Mouse (Mus musculus): ENCODE measurements around the gene Plscr3. TPM values are rescaled to one million over a fixed set of nuclear protein-coding genes. Genes with fewer than 3 reads are reported as not detected.
A peak's percentile ranks its signal among the peaks of the same experiment; 100 is the strongest.

Plscr3 gene
- total RNA-seq (2014; fragmentation: Nextera tagmentation) (108 and 109 TPM in 2 replicates), total RNA-seq (2017) (24.9 and 25.2 TPM in 2 replicates)

DNA sequence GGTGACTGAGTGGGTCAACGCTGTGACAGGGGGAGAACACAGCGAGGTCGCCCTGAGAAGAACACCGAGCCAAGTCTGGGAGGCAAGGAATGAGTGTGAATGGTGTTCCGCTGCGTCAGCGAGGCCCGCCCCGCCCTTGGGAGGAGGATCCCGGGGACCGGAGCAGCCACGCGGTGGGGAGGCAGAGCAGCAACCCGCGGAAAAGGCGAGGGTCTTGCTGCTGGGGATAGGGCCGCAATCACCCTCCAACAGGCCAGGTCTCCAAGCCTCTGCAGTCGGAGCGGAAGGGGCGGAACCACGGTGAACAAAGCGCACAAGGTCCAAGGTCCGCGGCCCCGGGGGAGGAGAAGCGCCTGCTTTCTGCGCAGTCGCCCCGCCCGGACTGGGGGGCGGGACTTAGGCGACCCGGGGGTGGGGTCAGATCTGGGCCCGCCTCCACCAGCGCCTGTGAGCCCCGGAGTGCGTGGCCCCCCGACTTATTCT, at the start of gene Plscr3:
Gene Plscr3 (plus strand): TSS at position 179 of the 483 bp plus-strand sequence.
- ATAC-seq (replicated peaks; ENCODE audit: poor library complexity, severe bottlenecking) = peak; percentile 79

DNA sequence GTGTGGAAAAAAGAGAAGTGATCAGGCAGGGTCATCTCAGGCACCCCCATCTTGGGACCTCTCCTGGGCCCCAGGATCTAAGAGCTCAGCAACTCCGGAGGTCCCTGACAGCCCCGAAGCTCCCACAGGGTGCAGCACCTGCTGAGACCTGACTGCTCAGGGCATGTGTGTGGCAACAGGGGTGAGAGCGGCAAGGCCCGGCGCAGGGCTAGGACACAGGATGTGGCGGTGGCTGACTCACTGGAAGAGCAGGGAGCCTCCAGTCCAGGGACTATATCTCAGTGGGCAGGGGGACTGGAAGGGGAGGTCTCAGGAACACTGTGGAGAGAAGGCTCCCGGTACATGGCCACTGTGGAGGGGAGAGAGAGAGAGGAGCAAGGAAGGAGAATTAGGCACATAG, 48.3 kb upstream of the Plscr3 start:
- ATAC-seq (replicated peaks; ENCODE audit: poor library complexity, severe bottlenecking) = no peak

DNA sequence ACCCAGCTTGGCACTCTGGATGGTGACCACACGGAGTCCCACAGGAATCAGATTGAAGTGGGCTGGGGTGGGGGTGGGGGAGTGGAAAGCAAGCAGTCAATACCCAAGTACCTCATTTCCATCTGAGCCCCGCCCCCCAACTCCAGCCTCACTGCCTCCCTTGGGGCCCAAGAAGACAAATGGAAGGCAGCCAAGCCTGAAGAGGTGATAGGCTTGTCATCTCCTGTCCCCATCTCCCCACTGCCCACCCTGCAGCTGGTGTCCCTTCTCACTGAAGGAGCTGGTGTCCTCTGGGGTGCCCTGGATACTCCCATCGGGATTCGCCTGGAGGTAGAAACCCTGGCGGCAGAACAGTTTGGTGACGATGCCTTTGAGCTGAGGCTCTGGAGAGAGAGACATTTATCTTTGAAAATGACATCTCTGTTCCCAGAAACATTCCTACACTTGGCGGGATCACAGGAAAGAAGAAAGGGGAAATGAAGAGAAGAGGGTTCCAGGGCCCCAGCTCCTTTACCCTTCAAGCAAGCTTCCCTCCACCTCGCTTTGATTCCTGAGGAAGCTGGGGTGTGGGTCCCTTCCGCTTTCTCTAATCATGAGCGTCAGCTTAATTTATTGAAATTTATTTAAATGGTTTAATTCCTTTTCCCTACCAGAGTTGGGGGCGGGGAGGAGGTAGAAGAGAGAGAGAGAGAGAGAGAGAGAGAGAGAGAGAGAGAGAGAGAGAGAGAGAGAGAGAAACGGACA, 46.6 kb upstream of the Plscr3 start:
- no peak for ATAC-seq (replicated peaks; ENCODE audit: poor library complexity, severe bottlenecking)

DNA sequence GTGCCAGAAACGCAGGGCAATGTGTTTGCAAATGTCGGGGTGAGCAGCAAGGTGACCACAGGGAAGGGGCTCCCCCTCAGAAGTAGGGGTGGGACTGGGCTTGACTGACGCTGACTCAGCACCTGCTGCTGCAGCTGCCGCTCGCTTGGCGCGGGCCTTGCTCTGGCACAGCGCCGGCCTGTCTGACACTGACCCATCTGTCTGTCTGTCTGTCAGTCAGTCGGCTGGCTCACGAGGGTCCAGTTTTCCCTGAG, 46.1 kb upstream of the Plscr3 start:
- no peak for ATAC-seq (replicated peaks; ENCODE audit: poor library complexity, severe bottlenecking)

DNA sequence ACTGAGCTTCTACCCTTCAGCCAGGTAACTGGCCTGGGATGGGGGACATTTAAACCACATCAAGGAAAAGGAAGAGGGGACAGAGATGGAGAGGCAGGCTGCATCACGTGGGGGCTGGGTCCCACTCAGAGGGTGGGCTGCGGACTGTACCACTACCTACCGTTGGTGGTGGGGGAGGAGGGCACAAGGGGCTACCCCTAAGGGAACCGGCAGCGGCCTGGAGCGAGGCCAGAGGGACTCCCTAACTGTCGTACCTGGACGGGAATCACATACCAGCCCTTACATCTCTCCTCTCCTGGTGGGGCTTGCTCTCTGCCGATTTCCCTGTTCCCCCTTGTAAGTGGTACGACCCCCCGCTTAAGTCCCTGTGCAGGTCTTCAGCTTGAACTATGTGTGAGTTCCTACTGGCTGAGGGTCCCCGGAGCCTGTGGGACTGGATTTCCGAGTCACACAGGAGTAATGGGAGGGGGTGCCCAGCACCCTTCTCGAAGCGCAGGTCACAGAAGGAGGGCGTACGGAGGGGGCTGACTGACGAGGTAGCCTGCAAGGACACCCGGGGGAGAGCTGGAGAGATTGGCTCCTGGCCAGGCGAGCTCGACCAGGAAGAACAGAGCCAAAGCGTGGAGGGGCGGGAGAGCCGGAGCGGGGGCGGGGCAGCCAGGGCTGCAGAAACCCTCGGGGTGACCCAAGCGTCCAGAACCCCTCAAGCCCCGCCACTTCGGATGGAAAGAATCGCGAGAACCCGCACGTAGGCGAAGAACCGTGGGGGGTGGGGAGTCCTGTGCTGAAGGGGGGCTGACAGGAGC, 45.6 kb upstream of the Plscr3 start:
- no peak for ATAC-seq (replicated peaks; ENCODE audit: poor library complexity, severe bottlenecking)

DNA sequence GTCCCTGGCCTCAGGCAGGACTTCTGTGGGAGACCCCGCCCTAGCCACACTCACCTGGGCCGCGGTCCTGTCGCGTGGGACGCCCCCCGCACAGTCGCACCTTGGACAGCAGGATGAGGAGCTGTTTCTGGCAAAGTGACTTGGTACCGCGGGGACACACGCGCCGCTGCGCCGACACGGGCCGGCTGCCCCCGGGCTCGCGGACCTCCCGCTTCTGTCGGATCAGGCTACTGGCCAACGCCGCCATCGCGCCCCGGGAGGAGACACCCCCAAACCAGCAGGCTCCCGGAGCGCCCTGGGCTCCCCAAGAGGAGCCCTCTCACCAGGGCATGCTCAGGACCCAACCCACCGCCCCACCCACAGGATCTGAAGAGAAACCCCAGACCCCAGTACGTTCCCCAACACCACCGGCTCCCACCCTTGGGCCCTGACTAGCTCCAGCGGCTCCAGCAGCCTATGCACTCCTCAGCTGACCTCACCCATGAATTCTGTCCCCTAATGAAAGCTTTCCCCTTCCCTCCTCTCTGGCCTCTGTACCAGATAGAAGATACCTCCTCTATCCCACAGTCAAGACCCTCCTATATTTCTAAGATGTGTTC, 44.7 kb upstream of the Plscr3 start, which contains the start of gene Fgf11:
Gene Fgf11 (minus strand): TSS at position 479 of the 599 bp plus-strand sequence.
- ATAC-seq (replicated peaks; ENCODE audit: poor library complexity, severe bottlenecking) = no peak

DNA sequence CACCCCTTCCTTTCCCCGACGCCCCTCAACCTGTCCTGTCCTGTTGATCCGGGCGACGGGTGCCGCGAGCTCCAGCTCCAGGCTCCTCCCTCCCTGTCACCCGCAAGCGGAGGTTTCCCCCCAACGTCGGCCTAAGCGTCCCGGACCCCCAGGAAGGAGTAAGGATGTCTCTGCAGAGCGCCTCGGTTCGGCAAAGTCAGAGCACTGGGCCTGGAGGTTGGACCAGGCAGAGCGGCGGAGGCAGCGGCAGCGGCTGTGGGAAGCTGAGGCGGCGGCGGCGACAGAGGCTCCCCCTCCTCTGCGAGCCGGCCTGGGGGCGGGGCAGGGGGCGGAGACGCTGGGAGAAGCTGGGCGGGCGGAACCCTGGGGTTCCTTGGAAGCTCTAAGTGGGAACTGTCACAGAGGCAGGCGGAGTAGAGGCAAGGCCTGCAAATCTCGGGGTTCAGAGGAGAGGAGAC, 43.5 kb upstream of the Plscr3 start:
- ATAC-seq (replicated peaks; ENCODE audit: poor library complexity, severe bottlenecking) = peak; percentile 62

DNA sequence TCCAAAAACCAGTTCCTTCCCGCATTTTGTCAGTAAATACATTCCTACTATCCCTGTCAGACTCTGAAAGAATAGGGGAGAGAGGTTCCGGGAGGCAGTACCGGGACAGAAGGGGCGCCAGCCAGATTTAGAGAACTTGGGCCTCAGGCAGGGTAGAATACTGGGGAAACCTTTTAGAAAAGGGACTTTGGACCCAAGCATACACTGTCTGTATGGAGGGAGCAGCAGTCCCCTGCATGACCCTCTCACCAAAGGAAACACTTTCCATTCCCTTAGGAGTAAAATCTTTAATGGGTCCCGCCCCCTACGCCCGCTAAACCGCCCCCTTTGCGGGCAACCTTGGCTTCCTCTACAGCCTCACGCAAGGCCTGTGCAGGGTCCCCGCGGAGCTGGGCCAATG, 42.8 kb upstream of the Plscr3 start:
- peak; percentile 17 for ATAC-seq (replicated peaks; ENCODE audit: poor library complexity, severe bottlenecking)

DNA sequence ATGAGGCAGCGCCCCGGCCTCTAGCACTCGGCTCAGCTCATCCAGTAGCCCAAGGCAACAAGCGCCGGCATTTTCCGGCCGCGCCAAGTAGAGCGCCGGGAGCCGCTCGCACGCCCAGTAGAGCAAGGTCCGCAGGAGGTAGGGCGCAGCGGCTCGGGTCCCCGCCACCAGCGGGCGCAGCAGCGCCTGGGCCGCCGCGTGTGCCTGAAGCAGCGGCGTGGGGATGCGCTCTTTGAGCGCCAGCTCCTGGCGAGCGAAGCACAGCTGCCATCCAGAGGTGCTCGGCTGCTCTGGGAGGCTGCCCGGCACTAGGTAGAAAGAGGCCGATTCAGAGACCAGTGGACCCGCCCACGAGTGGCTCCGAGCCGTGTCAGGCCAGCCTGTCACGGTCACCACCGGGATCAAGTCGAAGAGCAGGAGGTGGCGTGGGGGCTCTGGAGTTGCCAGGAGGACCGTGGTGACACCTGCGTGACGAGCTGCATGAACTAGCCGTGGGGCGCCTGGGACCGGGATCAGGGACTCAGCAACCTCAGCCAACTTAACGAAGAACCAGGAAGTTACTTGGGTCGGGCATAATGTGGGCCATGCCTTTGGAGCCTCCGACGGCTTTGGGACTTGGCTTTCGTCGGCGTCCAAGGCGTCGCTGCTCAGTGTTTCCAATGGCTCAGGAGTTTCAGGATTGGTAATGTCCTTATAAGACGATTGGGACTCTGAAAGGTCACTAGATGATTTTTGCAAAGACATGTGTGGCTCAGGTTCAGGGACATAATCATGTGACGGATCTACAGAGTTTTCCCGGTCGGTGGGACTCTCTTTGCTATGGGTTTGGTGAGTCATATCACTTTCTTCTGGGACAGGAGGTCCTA, 42.2 kb upstream of the Plscr3 start:
- peak; percentile 54 for ATAC-seq (replicated peaks; ENCODE audit: poor library complexity, severe bottlenecking)

DNA sequence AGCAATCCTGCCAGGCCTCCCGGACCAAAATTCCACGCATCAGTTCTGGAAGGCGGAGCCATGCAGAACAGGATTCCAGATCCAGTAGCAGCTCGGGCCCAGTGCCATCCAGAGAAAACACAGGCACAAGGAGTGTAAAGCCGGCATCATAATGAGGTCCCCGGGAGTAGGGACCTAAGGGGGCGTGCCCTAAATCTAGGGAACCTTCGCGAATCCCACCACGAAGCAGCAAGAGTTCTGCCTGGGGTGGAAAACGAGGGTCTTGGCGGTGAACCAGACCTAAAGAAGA, 41.6 kb upstream of the Plscr3 start:
- ATAC-seq (replicated peaks; ENCODE audit: poor library complexity, severe bottlenecking) = no peak

DNA sequence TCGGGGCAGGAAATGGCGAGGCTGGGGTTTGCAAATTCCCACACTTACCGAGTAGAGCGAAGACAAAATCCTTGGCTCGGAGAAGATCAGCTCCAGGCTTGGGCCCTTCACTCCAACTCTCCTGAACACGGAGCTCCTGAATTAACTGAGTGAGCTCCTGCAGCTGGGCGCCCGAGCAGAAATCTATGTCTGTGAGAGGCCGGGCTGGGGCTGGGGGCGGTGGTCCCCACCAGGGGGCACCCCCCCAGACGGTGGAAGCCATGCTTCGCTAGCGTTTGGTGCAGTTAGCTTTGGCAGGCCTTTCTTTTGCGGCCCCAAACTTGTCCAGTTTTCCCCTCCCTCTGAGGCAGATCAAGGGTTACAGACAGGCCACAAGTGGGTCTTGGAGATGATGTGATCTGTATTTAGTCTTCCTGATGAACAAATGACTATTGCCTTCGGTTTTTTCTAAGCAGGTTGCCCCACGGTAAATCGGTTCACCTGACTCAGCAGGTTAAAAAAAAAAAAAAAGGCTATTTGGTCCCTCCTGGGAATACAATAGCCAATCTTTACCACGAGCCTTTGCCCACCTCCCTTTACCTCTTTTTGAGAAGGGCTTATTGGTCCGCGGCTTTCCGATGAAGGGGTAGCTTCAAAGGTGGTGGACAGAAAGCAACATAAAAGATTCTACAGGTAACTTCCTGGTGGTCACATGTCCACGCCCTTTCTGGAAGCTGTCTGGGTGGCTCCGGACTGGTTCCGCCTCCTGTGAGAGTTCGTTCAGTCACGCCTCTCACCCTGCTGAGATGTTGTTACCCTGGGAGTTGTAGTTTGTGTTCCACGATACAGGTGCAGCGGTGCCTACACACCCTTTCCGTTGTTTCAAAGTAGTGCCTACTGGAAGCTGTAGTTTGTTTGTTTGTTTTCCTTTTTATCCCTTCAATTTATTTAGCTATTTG, 40.9 kb upstream of the Plscr3 start, which contains the start of gene Tmem102:
Gene Tmem102 (minus strand): TSS at position 653 of the 938 bp plus-strand sequence.
- ATAC-seq (replicated peaks; ENCODE audit: poor library complexity, severe bottlenecking) = no peak

DNA sequence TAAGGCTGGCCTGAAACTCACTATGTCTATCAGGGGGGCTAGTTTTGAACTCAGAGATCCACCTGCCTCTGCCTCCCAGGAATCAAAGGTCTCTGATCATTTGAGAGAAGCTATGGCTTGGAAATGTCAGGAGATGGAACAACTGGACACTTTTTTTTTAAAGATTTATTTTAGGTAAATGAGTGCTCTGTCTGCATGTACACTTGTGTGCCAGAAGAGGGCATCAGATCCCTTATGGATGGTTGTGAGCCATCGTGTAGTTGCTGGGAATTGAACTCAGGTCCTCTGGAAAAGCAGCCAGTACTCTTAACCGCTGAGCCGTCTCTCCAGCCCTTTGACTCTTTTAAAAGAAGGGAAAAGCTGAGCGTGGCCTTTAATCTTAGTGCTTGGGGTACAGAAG, 39.8 kb upstream of the Plscr3 start:
- no peak for ATAC-seq (replicated peaks; ENCODE audit: poor library complexity, severe bottlenecking)

DNA sequence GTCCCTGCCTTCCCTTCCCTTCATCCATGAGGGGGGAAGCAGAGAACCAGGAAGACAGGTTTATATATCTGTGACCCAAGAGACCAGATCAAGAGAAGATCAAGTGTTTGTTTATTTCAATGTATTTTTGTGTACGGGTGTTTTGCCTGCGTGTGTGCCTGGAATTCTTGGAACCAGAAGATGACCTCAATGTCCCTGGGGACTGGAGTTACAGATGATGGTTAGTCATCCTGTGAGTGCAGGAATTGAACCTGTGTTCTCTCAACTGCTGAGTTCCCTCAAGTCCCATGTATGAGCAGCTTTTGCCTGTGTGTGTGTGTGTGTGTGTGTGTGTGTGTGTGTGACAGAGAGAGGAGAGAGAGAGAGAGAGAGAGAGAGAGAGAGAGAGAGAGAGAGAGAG, 38.5 kb upstream of the Plscr3 start:
- no peak for ATAC-seq (replicated peaks; ENCODE audit: poor library complexity, severe bottlenecking)

DNA sequence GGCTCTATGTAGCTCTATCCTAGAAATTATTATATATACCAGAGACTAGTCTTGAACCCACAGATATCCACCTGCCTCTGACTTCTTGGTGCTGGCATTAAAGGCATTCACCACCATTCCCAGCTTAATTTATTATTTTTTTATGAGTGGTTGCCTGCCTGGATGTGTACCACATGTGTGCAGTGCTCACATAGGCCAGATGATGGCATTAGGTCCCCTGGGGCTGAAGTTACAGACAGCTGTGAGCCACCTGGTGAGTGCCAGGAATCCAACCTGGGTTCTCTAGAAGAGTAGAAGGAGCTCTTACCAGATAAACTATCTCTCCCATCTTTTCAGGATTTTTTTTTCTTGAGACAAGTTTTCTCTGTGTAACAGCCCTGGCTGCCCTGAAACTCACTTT, 35.9 kb upstream of the Plscr3 start:
- no peak for ATAC-seq (replicated peaks; ENCODE audit: poor library complexity, severe bottlenecking)

DNA sequence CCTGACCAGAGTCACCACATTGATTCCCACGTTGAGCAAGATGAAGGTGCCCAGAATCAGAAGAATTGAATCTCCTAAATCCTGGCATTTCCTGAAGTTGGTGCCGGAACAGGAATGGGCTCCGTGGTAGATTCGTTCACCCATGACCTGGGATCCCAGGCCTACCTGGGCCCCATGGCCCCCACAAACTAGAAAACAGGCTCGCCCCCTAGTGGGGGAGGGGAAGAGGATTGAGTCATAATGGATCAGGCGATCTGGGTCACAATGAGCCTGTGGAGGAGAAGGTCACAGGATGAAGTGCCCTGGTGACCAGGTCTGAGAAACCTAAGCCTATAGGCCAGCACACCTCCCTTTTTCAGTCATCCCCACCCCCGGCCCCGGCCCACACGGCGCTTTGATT, 31.0 kb upstream of the Plscr3 start, which contains the start of gene Gm39566:
Gene Gm39566 (minus strand): TSS at position 144 of the 400 bp plus-strand sequence.
- ATAC-seq (replicated peaks; ENCODE audit: poor library complexity, severe bottlenecking) = no peak

DNA sequence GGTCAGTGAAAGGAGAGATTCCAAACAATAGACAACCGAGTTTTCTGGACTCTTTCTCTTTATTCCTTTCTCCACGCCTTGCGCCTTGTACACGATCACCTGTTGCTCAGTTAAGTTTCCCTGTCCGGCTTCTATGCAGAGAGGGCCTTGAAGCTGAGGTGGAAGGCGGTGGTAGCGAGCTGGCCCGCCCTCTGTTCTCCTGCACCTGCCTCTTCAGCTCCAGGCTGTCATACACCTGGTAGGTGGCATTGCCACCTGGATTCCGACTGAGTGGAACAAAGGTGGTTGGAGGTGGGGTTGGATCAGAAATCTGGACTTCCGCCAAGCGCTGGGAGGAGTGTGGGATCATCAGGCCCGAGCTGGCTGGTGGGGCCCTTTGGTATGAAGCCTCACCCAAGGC, 29.7 kb upstream of the Plscr3 start:
- ATAC-seq (replicated peaks; ENCODE audit: poor library complexity, severe bottlenecking) = no peak

DNA sequence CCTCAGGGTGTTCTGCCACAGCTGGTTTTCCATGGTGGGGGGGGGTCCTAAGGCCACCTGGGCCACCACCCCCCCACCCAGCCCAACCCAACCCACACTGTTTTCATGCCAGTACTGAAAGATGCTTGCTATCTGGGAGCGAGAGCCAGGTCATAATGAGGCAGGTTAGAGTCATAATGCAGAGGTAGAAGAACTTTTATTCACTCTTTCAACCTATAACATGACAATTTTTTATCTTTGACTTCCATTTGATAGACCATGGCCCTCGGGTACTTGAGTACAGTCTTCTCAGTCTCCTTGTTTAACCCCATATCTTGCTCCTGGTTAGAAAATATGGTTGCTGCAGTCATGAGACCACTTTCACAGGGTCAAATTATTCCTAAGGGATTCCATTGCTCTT, 27.8 kb upstream of the Plscr3 start, which contains the start of gene Spem2:
Gene Spem2 (minus strand): TSS at position 101 of the 400 bp plus-strand sequence.
- no peak for ATAC-seq (replicated peaks; ENCODE audit: poor library complexity, severe bottlenecking)

DNA sequence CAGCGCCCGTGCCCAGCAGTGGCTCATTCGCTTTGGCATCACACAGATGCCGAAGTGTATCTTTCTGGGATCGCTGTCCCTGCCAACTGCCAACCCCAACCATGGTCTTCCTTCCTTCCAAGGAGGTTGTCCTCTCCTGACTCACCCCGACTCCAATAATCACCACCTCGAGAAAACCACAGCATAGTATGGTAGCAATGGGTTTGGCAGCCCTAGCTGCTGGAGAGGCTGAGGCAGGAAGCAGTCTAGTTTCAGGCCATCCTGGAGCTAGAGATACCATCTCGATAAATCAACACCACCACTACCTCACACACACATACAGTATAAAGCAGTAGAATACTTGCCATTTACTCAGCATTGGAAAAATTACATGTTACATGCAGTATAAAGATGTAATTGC, 27.3 kb upstream of the Plscr3 start:
- no peak for ATAC-seq (replicated peaks; ENCODE audit: poor library complexity, severe bottlenecking)

DNA sequence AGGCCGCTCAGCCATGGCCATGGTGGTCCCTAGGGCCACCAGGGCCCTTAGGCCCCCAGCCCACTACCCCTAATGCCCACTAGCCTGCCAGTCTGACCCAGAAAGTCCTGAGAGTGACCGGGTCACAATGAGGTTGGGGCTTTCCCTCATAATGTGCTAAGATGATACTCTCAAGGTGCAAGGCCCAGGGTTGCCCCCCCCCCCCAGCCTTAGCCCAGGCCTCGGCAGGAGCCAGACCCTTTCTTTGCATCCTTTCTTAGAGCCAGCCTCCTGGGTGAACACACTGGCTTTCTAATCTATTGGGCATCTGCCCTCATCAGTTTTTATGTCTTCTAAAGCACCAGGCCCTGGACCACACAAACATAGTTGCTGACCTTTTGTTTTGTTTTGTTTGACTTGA, 24.1 kb upstream of the Plscr3 start, which contains the start of gene Spem1:
Gene Spem1 (minus strand): TSS at position 101 of the 400 bp plus-strand sequence.
- ATAC-seq (replicated peaks; ENCODE audit: poor library complexity, severe bottlenecking) = no peak

Data from granulocyte monocyte progenitor cell, adult 5-6 weeks (primary cell).